15 mouse cellular contexts compared by ENCODE assay signal in genomic region chr1:42353096-42353495, GRCm38 (mm10).
DNase-seq lines count a peak whose midpoint lies in the region; ATAC-seq and TF ChIP-seq lines count a peak whose summit lies in the region.
"Had no signal": no experiment of that assay in that cellular context is flagged by ENCODE, and none has a peak within 500 bp of the region (broad histone marks: within the 10 kb centered on the region; RNA-seq: fewer than 3 reads in every experiment).

No protein-coding gene starts in this region.

- H3K27me3 ChIP-seq in lung, embryonic 16.5 days (ENCODE audit: control insufficient read depth, insufficient read depth, low read depth, low read length), result no peaks in the 10 kb centered on the region
- H3K27me3 ChIP-seq: embryonic facial prominence, embryonic 15.5 days; forebrain, embryonic 12.5 days; limb, embryonic 15.5 days had no signal

- H3K9me3 ChIP-seq in lung, embryonic 16.5 days (ENCODE audit: control insufficient read depth, low read length), result no peaks in the 10 kb centered on the region
- H3K9me3 ChIP-seq: embryonic facial prominence, embryonic 15.5 days; forebrain, embryonic 12.5 days; limb, embryonic 15.5 days had no signal

- no peak overlapping the region for H3K27ac ChIP-seq in lung, embryonic 16.5 days (ENCODE audit: low read length)
- H3K27ac ChIP-seq: embryonic facial prominence, embryonic 15.5 days; forebrain, embryonic 12.5 days; limb, embryonic 15.5 days had no signal

- H3K4me3 ChIP-seq in lung, embryonic 16.5 days (ENCODE audit: low read length), result no peak overlapping the region
- H3K4me3 ChIP-seq: embryonic facial prominence, embryonic 15.5 days; forebrain, embryonic 12.5 days; limb, embryonic 15.5 days had no signal

- no peak overlapping the region for H3K9ac ChIP-seq in lung, embryonic 16.5 days (ENCODE audit: low read length)
- H3K9ac ChIP-seq: embryonic facial prominence, embryonic 15.5 days; forebrain, embryonic 12.5 days; limb, embryonic 15.5 days; liver, postnatal 0 days had no signal

- peaks cover 4% of the 10 kb centered on the region; the same call in 1 of the 2 replicates for H3K4me1 ChIP-seq in lung, embryonic 16.5 days (replicated peaks; ENCODE audit: control insufficient read depth, insufficient read depth, low read length)

- peak; percentile 37 to 39 for DNase-seq in cerebellum, postnatal 14 days
- DNase-seq in cerebellum, adult 11-12 months, result no peak
- peak; percentile 11 for DNase-seq in layer of hippocampus, adult 11-12 months (ENCODE audit: low spot score)
- no peak for DNase-seq in layer of hippocampus, postnatal 14 days (ENCODE audit: low spot score in 2 of 2)
- no peak for DNase-seq in lung, postnatal 4 days
- peak; percentile 49 for DNase-seq in brain, embryonic 14.5 days (ENCODE audit: low read depth)
- no peak for DNase-seq in testis, postnatal 10 days (ENCODE audit: low spot score)
- DNase-seq: kidney, adult 8-10 months; liver, postnatal 0 days; thymus, adult 2 months had no signal

- no peaks in the 10 kb centered on the region for H3K36me3 ChIP-seq in lung, embryonic 16.5 days (ENCODE audit: control insufficient read depth, insufficient read depth, low read length)
- H3K36me3 ChIP-seq: embryonic facial prominence, embryonic 15.5 days; forebrain, embryonic 12.5 days; limb, embryonic 15.5 days had no signal

- peak overlapping the region; percentile 28; the same call in 1 of the 2 replicates for H3K4me2 ChIP-seq in lung, embryonic 16.5 days (ENCODE audit: low read depth, low read length)
- H3K4me2 ChIP-seq: embryonic facial prominence, embryonic 15.5 days; forebrain, embryonic 12.5 days; limb, embryonic 15.5 days had no signal

- TF ChIP-seq CTCF in brain, embryonic 14.5 days (IDR thresholded peaks at IDR 0.05; ENCODE audit: borderline replicate concordance, extremely low read depth, insufficient read depth, insufficient read length), result no peak

- ATAC-seq in lung, embryonic 16.5 days (ENCODE audit: low read depth), result no peak
- ATAC-seq: activated CD4-positive, CD25-positive, alpha-beta regulatory T cell, adult 4 months; liver, postnatal 0 days had no signal

- WGBS in lung, embryonic 16.5 days, result 37% methylated on average over 8 of the region's 8 CpGs

- TF ChIP-seq POLR2A in brain, embryonic 14.5 days (IDR thresholded peaks at IDR 0.05; ENCODE audit: borderline replicate concordance, extremely low read depth, insufficient read depth, insufficient read length, poor library complexity, severe bottlenecking), result no peak

Comparison
In these comparisons a context has a peak if more than half of its experiments do, and no peak if none do; other contexts are left out.
1. DNase-seq: peak in cerebellum, postnatal 14 days (2 of 2), layer of hippocampus, adult 11-12 months (single experiment) and brain, embryonic 14.5 days (single experiment); none in cerebellum, adult 11-12 months (single experiment), layer of hippocampus, postnatal 14 days (0 of 2), lung, postnatal 4 days (0 of 2) and testis, postnatal 10 days (single experiment).